Mouse (Mus musculus) cerebellum, adult 2 months (tissue): Measurements from ENCODE around the gene Samhd1.

Experiments
- CTCF ChIP-seq: fragments of 200-500 bp; IDR thresholded peaks from 2 replicates; pipeline ENCODE4 v1.5.1; 2011; ENCODE audit warnings: low read depth, mild to moderate bottlenecking, control low read depth, low read length, moderate library complexity, borderline replicate concordance; ENCODE audit not compliant: insufficient read depth
- POLR2A ChIP-seq: fragments of 200-500 bp; IDR thresholded peaks from 2 replicates; pipeline ENCODE4 v1.6.1; 2011; ENCODE audit warnings: low read length, control low read depth, borderline replicate concordance; ENCODE audit not compliant: insufficient read depth

DNA sequence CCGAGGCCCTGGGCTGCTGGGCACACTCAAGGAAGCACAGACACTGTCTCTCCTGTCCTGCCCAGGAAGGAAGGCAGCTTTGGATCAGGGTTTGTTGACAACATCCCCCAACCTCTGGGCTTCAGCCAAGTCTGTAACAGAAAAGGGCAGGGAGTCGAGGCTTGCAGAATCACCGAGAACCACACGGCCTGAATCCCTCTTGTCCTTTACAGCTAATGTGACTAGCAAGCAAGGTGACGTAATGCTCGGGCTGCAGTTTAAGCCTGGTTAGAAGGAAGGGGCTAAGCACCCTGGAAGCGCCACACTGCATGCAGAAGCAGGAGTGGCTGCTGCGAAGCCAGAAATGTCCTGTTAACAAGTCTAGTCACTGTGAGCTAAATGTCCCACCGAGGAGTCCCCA lies 64.7 kb downstream of the Samhd1 start:
- TF ChIP-seq POLR2A (no peak), CTCF (no peak)
